In the genomic region with DNA sequence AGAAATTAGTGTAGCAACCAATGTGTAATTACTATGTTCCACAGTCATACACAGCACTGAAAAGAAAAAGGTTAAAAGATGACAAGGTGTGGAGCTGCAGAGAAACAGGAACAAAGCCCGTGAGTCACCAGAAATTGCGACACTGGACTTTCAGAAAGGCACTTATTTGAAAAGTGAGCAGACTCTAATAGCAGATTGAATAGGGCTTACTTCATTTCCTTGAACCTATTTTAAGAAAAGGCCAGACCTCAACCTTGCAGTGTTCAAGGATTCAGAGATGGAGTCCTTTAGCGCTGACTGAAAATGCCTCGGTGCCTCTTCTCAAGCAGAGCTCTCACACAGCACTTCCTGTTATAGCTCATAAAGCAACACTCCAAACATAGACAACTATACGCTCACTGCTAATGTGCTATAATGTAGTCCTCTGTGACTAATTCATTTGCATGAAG, we compare ENCODE assay signal across 8 mouse cellular contexts.
DNase-seq lines count a peak whose midpoint lies in the region; ATAC-seq and TF ChIP-seq lines count a peak whose summit lies in the region.

No protein-coding gene starts in this region.

- H3K9ac ChIP-seq in hindbrain, embryonic 15.5 days: no peak overlapping the region
- no peak overlapping the region for H3K9ac ChIP-seq in hindbrain, postnatal 0 days (replicated peaks; ENCODE audit: low read length)
- H3K9ac ChIP-seq in MEL (ENCODE audit: control insufficient read depth, low read depth, low read length, poor library complexity, severe bottlenecking): no peak overlapping the region

- peak overlapping the region; percentile 37; the same call in 1 of the 2 replicates for H3K27ac ChIP-seq in hindbrain, embryonic 15.5 days (replicated peaks)
- no peak overlapping the region; the same call in 1 of the 2 replicates for H3K27ac ChIP-seq in hindbrain, postnatal 0 days
- peak overlapping the region; percentile 31; the same call in 1 of the 2 replicates for H3K27ac ChIP-seq in MEL (ENCODE audit: control insufficient read depth, low read depth, low read length)
- peak overlapping the region; percentile 95 for H3K27ac ChIP-seq in embryonic fibroblast, embryonic 13.5 days (ENCODE audit: insufficient read depth, low read length)
- peak overlapping the region; percentile 70 for H3K27ac ChIP-seq in macrophage

- H3K4me1 ChIP-seq in hindbrain, embryonic 15.5 days (replicated peaks): 0 out of 2 replicates have a peak, but pooled peaks cover 6% of the 10 kb centered on the region
- no peaks in the 10 kb centered on the region for H3K4me1 ChIP-seq in hindbrain, postnatal 0 days (ENCODE audit: insufficient read depth, low read length)
- H3K4me1 ChIP-seq in MEL (ENCODE audit: control insufficient read depth in 1 of 2, insufficient read depth in 2 of 2, low read length in 2 of 2): no peaks in the 10 kb centered on the region
- peaks cover 14% of the 10 kb centered on the region; the same call in 1 of the 2 replicates for H3K4me1 ChIP-seq in embryonic fibroblast, embryonic 13.5 days (ENCODE audit: control insufficient read depth, insufficient read depth, low read length)

- no peak overlapping the region for H3K4me3 ChIP-seq in hindbrain, embryonic 15.5 days
- no peak overlapping the region for H3K4me3 ChIP-seq in hindbrain, postnatal 0 days (ENCODE audit: low read length)
- no peak overlapping the region for H3K4me3 ChIP-seq in MEL (ENCODE audit: control insufficient read depth in 1 of 2, insufficient read depth in 1 of 2, low read depth in 2 of 2, low read length in 2 of 2)
- no peak overlapping the region for H3K4me3 ChIP-seq in embryonic fibroblast, embryonic 13.5 days (ENCODE audit: insufficient read depth, low read length)
- no peak overlapping the region for H3K4me3 ChIP-seq in macrophage (ENCODE audit: inconsistent target)

- DNase-seq in hindbrain, postnatal 0 days (ENCODE audit: low spot score): no peak
- DNase-seq in MEL (ENCODE audit: low read depth, low spot score): peak; percentile 56
- no peak for DNase-seq in ovary, postnatal 14 days (ENCODE audit: low spot score)
- DNase-seq in frontal cortex, postnatal 10 days (ENCODE audit: low spot score in 2 of 2): no peak
- DNase-seq in retina, postnatal 1 day: no peak

- H3K27me3 ChIP-seq in hindbrain, embryonic 15.5 days: no peaks in the 10 kb centered on the region
- H3K27me3 ChIP-seq in hindbrain, postnatal 0 days (ENCODE audit: insufficient read depth, low read length): no peaks in the 10 kb centered on the region
- H3K27me3 ChIP-seq in MEL (ENCODE audit: control insufficient read depth in 1 of 2, insufficient read depth in 2 of 2, low read length in 2 of 2): no peaks in the 10 kb centered on the region

- no peaks in the 10 kb centered on the region for H3K79me2 ChIP-seq in MEL (ENCODE audit: control insufficient read depth, insufficient read depth, low read length, poor library complexity)
- peaks cover 18% of the 10 kb centered on the region for H3K79me2 ChIP-seq in macrophage (ENCODE audit: inconsistent target)

- no peak overlapping the region for H3K4me2 ChIP-seq in hindbrain, embryonic 15.5 days
- no peak overlapping the region for H3K4me2 ChIP-seq in hindbrain, postnatal 0 days (ENCODE audit: low read depth, low read length)

- no peak for TF ChIP-seq EP300 in MEL (IDR thresholded peaks at IDR 0.05; ENCODE audit: low read depth in 1 of 2, low read length in 2 of 2)

- no peaks in the 10 kb centered on the region for H3K9me3 ChIP-seq in hindbrain, embryonic 15.5 days
- H3K9me3 ChIP-seq in hindbrain, postnatal 0 days (ENCODE audit: low read length): no peaks in the 10 kb centered on the region
- no peaks in the 10 kb centered on the region for H3K9me3 ChIP-seq in MEL (replicated peaks; ENCODE audit: insufficient read depth, low read length)

- peak; percentile 45; the same call in 1 of the 2 replicates for ATAC-seq in hindbrain, embryonic 15.5 days (ENCODE audit: low FRiP score, low read depth)
- no peak for ATAC-seq in hindbrain, postnatal 0 days

- TF ChIP-seq CTCF in hindbrain, postnatal 0 days (IDR thresholded peaks at IDR 0.05; ENCODE audit: low read depth): no peak
- TF ChIP-seq CTCF in MEL (IDR thresholded peaks at IDR 0.05 in 2 of 3, conservative IDR thresholded peaks at IDR 0.05 in 1 of 3; ENCODE audit: control insufficient read depth in 1 of 3, insufficient read depth in 1 of 3, low read depth in 2 of 3, low read length in 3 of 3, poor library complexity in 1 of 3, severe bottlenecking in 1 of 3): no peak
- TF ChIP-seq CTCF in embryonic fibroblast, embryonic 13.5 days (IDR thresholded peaks at IDR 0.05; ENCODE audit: borderline replicate concordance, insufficient read depth, low read length): no peak

- no peak for TF ChIP-seq POLR2A in MEL (IDR thresholded peaks at IDR 0.05; ENCODE audit: control insufficient read depth in 1 of 2, insufficient read depth in 1 of 2, low read depth in 1 of 2, low read length in 2 of 2, poor library complexity in 1 of 2)
- no peak for TF ChIP-seq POLR2A in embryonic fibroblast, embryonic 13.5 days (IDR thresholded peaks at IDR 0.05; ENCODE audit: low read depth, low read length)

- TF ChIP-seq RAD21 in MEL (IDR thresholded peaks at IDR 0.05; ENCODE audit: low read depth, low read length): no peak

- no peaks in the 10 kb centered on the region for H3K36me3 ChIP-seq in hindbrain, embryonic 15.5 days
- H3K36me3 ChIP-seq in hindbrain, postnatal 0 days (ENCODE audit: insufficient read depth, low read length): no peaks in the 10 kb centered on the region
- H3K36me3 ChIP-seq in MEL (ENCODE audit: control insufficient read depth in 1 of 2, insufficient read depth in 2 of 2, low read length in 2 of 2) (no peaks in the 10 kb centered on the region), macrophage (ENCODE audit: inconsistent target) (no peaks in the 10 kb centered on the region)

- WGBS in hindbrain, embryonic 15.5 days: 62% methylated on average over 5 of the region's 5 CpGs
- 68% methylated on average over 5 of the region's 5 CpGs for WGBS in hindbrain, postnatal 0 days
- 0% methylated on average over 5 of the region's 5 CpGs for WGBS in macrophage (ENCODE audit: missing documents)

TF ChIP-seq in MEL, 35 proteins besides CTCF, POLR2A, EP300 and RAD21:
- TF ChIP-seq E2F4 (IDR thresholded peaks at IDR 0.05; ENCODE audit: borderline replicate concordance, low read depth, low read length) (no peak), ZKSCAN1 (IDR thresholded peaks at IDR 0.05; ENCODE audit: low read depth, low read length) (no peak), TBP (IDR thresholded peaks at IDR 0.05; ENCODE audit: low read depth, low read length) (no peak), MYC (IDR thresholded peaks at IDR 0.05; ENCODE audit: low read depth, low read length) (no peak), TCF12 (IDR thresholded peaks at IDR 0.05; ENCODE audit: low read depth, low read length) (no peak)
